Mouse (Mus musculus) 416B (cell line): ENCODE measurements around the gene Usp12.
"Not testable (repeated sequence)": the region's sequence is repeated elsewhere in the genome, so short reads cannot be mapped to it uniquely, and the experiment has no call there.

ENCODE experiments used
- DNase-seq: peaks from one replicate; pipeline ENCODE4 v3.0.0; 2011; ENCODE audit warnings: low read depth

Gene Usp12

GRCm38 (mm10) chr5:146749857-146750256 is 44.9 kb downstream of the Usp12 start:
- DNase-seq: no peak

GRCm38 (mm10) chr5:146736970-146737495 is 57.8 kb downstream of the Usp12 start:
- DNase-seq: no peak

GRCm38 (mm10) chr5:146736348-146736747 is 58.5 kb downstream of the Usp12 start:
- no peak for DNase-seq

- not testable (repeated sequence) for DNase-seq
Observed at GRCm38 (mm10) chr5:146735054-146735453, 59.8 kb downstream of the Usp12 start.

GRCm38 (mm10) chr5:146733888-146734640 is 60.7 kb downstream of the Usp12 start:
- peak; percentile 14 for DNase-seq

GRCm38 (mm10) chr5:146733372-146733771 is 61.4 kb downstream of the Usp12 start:
- no peak for DNase-seq

- no peak for DNase-seq
Observed at GRCm38 (mm10) chr5:146727006-146727405, 67.8 kb downstream of the Usp12 start.

- DNase-seq: no peak
Observed at GRCm38 (mm10) chr5:146724956-146725355, 69.8 kb downstream of the Usp12 start.

- peak; percentile 20 for DNase-seq
Observed at GRCm38 (mm10) chr5:146723452-146723851, 71.4 kb downstream of the Usp12 start.

- no peak for DNase-seq
Observed at GRCm38 (mm10) chr5:146722226-146722625, 72.6 kb downstream of the Usp12 start.

- DNase-seq: no peak
Observed at GRCm38 (mm10) chr5:146719584-146720356, 75.0 kb downstream of the Usp12 start.

GRCm38 (mm10) chr5:146713836-146714235 is 81.0 kb downstream of the Usp12 start:
- peak; percentile 32 for DNase-seq

- no peak for DNase-seq
Observed at GRCm38 (mm10) chr5:146713088-146713487, 81.7 kb downstream of the Usp12 start.

- DNase-seq: no peak
Observed at GRCm38 (mm10) chr5:146712282-146712918, 82.4 kb downstream of the Usp12 start.

GRCm38 (mm10) chr5:146709361-146709760 is 85.4 kb downstream of the Usp12 start:
- DNase-seq: no peak

- peak; percentile 90 for DNase-seq
Observed at GRCm38 (mm10) chr5:146705815-146706408, 88.9 kb downstream of the Usp12 start.

GRCm38 (mm10) chr5:146705411-146705810 is 89.4 kb downstream of the Usp12 start:
- DNase-seq: no peak

GRCm38 (mm10) chr5:146704241-146704640 is 90.6 kb downstream of the Usp12 start:
- peak; percentile 65 for DNase-seq

- peak; percentile 99 for DNase-seq
Observed at GRCm38 (mm10) chr5:146703710-146704121, 91.1 kb downstream of the Usp12 start.

GRCm38 (mm10) chr5:146700099-146700498 is 94.7 kb downstream of the Usp12 start:
- DNase-seq: no peak

- peak; percentile 45 for DNase-seq
Observed at GRCm38 (mm10) chr5:146699433-146700019, 95.3 kb downstream of the Usp12 start.

- no peak for DNase-seq
Observed at GRCm38 (mm10) chr5:146695543-146695942, 99.3 kb downstream of the Usp12 start.
